Mouse (Mus musculus) effector memory CD4-positive, alpha-beta T cell, adult 5 months (primary cell): ENCODE results near the gene Vmn1r168. TPM values are rescaled to one million over a fixed set of nuclear protein-coding genes. Genes with fewer than 3 reads are reported as not detected.

ENCODE experiments used
- polyA plus RNA-seq: library from polyadenylated mRNA; unstranded; fragments of 100-300 nt; shearing (Covaris generic); gene quantifications from one replicate; pipeline ENCODE4 v1.2.1, GENCODE M21; 2017

Gene Vmn1r168
- 0.09 TPM for polyA plus RNA-seq

GRCm38 (mm10) chr7:23539432-23539831 lies at the start of gene Vmn1r168:
TSS of gene Vmn1r168 (plus strand) at chr7:23539732.

GRCm38 (mm10) chr7:23507106-23507505 lies 32.4 kb upstream of the Vmn1r168 start, which contains the start of gene Vmn1r167:
TSS of gene Vmn1r167 (minus strand) at chr7:23507206.

GRCm38 (mm10) chr7:23575226-23575625 lies 35.7 kb downstream of the Vmn1r168 start, which contains the start of gene Vmn1r169:
TSS of gene Vmn1r169 (plus strand) at chr7:23575526.

Other genes with a start within 250 kb of the Vmn1r168 start
- gene Nlrp4e, start 238.5 kb upstream of the Vmn1r168 start, polyA plus RNA-seq = not detected
- not detected for gene Nlrp5, start 153.8 kb upstream of the Vmn1r168 start, polyA plus RNA-seq
- not detected for gene Vmn1r167, start 32.5 kb upstream of the Vmn1r168 start, polyA plus RNA-seq
- gene Vmn1r169, start 35.8 kb downstream of the Vmn1r168 start, polyA plus RNA-seq = not detected
- not detected for gene Vmn1r170, start 66.4 kb downstream of the Vmn1r168 start, polyA plus RNA-seq
- gene Vmn1r171, start 91.0 kb downstream of the Vmn1r168 start, polyA plus RNA-seq = not detected
- gene Vmn1r172, start 118.6 kb downstream of the Vmn1r168 start, polyA plus RNA-seq = not detected
- gene Vmn1r173, start 161.0 kb downstream of the Vmn1r168 start, polyA plus RNA-seq = 0.07 TPM
- not detected for gene Vmn1r174, start 212.5 kb downstream of the Vmn1r168 start, polyA plus RNA-seq